Mouse (Mus musculus) A20 (cell line): ENCODE data around the gene Scd3.
"Not testable (repeated sequence)": the region's sequence is repeated elsewhere in the genome, so short reads cannot be mapped to it uniquely, and the experiment has no call there.

Source experiments
- DNase-seq: peaks from one replicate; pipeline ENCODE4 v3.0.0-alpha.2; 2011; ENCODE audit warnings: low read depth, low spot score

Gene Scd3

DNA sequence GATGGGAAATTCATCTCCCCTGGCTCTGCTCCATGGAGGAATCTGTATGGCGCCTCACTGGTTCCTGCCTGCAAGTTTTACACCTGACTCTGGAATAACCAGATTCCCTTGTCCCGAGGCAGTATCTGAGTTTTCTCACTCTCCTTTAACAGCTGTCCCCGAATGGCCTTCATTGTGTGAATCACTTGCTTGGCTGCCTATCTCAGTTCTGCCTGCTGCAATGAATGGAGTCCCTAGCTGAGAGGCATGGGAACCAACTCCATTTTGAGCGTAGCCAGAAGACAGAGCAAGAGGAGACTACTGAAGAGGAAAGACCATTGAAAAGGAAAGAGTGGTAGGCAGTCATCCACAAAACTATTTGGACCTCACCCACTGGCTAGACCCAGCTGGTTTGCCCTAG lies 70.6 kb downstream of the Scd3 start:
- no peak for DNase-seq

DNA sequence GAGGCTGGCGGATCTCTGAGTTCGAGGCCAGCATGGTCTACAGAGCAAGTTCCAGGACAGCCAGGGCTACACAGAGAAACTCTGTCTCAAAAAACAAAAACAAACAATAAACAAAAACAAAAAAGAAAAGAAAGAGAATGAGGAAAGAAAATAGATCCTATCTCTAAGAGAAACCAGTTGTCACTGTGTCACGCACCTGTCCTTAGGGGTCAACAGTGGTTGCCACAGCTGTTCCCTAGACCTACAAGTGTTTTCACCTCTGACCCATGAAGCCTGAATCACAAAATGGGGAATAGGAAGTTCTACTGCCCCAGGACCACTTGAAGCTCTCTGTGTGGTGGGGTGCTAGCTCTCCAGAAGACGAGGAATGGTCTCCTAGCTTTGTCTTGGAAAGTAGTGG lies 71.4 kb downstream of the Scd3 start:
- no peak for DNase-seq

DNA sequence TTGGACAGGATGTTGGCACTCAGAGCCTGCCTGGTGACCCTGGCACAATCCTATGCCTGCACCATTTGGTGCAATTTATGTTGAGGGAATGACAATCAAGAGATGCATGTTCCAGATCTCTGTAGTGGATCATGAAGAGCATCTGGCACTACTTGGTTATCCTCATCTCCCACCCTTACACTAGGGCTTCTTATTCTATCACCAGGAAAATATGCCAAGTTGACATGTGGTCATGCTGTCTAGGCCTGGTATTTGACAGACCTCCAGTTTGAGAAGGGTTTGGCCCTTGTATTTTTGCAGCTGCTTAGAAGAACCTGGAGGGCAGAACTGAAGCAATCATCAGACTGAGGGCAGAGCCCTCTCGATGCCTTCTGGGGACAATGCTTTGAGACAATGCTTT lies 72.3 kb downstream of the Scd3 start:
- no peak for DNase-seq

- no peak for DNase-seq
Measured at GRCm38 (mm10) chr19:44276861-44277260, 73.8 kb downstream of the Scd3 start.

DNA sequence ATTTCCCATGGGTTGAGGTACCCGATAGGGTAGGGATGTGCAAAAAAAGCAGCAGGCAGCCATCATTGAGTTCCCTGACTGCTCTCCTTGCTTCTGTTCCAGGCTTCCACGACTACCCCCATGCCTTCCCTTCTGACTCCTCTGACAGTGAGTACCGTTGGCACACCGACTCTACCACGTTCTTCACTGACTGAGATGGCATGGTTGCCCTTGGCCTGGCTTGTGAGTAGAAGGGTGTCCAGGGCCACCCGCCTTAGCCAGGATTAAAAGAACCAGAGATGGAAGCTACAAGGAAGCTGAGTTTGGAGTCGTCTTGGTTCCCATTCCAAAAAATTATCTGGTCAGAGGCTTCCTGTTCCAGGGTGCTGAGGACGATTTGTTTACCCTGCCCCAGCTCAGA lies 74.9 kb downstream of the Scd3 start:
- DNase-seq: no peak

GRCm38 (mm10) chr19:44280755-44281154 lies 77.7 kb downstream of the Scd3 start:
- no peak for DNase-seq

GRCm38 (mm10) chr19:44281825-44282447 lies 78.9 kb downstream of the Scd3 start:
- DNase-seq: not testable (repeated sequence)

DNA sequence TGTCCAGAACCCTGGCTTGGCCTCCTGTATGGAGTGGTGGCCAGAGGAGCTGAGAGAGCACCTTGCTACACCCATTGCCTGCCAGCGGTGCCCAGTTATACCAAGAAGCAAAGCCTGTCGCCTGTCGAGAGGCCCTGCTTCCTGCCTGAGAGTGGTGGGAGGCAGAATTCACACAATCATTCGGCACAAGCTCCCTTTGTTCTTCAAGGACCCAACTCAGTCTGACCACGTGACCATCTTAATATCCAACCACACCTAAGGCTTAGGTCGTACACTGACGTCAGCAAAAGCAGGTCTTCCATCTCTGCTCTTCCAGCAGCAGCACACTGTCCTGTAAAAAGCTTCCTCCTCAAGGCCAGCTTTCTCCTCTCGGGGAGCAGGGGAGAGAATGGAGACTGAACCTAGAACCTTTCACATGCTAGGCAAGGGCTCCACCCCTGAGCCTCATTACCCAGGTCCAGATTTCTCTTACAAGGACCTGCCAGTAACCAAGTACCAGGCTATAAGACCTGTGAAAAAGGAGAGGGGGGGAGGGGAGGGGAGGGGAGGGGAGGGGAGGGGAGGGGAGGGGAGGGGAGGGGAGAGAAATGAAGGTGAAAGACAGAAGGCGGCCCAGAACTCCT lies 79.6 kb downstream of the Scd3 start:
- peak; percentile 39 for DNase-seq

DNA sequence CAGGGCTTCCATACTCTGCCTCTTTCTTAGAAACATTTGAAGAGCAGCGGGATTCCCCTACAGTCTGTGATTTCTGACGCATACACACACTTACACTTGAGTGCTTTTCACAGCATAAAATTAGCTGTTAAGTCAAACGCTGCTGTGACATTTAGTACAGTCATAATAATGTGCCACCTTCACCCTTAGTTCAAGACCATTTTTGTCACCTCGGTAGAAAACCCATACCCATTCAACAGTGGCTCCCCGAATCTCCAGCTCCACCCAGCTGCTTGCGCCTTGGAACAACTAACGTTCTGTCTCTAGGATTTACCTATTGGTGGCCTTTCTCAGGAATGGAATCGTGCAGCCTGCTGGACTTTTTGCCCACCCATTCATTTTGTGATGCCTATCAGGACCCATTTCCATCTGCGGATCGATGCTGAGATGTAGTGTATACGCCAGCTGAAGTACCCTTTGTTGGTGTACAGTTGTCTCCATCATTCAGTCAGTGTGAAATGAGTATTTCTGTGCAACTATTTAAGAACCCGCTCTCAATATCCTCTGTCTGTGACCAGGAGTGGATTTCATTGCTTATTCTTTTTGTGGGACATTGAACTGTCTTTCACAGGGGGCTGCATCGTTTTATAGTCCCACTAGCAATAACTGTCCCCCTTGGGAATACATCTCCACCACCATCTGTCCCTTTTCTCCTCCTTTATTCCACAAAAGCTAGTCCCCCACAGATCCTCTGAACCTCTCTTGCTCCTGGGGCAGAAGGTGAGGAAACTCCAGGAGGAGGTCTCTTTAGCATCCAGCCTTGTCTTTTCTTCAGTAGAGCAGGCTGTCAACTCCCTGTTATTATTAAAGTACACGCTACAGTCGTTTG lies 80.3 kb downstream of the Scd3 start:
- peak; percentile 68 for DNase-seq

DNA sequence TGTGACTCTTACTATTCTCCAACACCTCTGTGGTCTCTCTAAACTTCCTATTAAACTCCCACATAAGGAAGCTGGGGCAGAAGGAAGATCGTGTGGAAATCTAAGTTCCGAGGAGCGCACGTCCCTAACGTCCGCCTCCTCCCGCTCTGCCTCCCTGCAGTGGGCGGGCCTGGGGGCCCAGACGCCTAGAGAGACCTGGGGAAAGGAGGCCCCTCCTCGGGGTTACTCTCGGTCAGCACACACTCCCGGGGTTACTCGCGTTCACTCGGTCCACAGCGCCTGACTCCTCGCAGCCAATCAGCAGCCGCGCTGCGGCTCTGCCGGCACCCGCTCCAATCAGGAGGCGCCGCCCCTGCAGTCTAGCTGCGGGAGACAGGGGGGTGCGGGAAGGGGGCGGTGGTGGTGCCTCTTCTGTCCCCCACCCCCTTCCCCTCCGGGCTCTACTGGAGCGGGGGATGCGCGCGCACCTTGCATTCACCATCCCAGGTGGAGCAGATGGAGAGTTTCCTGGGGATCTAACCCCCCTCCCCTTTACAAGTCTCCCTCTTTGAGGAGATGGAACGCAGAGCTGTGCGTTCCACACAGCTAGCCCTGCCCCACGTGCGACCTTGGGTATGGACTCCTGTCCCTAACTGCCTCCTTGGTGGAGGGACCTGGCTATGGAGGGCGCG lies 81.1 kb downstream of the Scd3 start:
- DNase-seq: peak; percentile 98

DNA sequence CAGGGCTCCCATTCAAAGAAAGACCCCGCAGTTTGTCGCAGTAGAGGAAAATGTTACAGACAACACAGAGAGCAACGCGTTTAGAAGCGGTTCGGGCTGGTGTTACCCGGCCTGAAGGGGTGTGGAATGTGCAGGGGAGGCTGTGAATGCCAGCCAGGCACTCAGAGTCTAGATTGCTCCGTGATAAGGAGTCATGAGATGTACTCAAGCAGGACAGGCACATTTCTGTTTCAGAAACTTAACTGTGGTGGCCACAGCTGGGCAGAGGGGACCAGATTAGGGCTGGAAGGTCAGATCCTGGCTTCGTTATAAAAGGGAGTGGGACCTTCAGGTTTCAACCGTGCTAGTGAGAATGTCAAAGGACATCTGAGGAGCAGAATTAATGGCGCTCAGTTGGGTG lies 81.7 kb downstream of the Scd3 start:
- no peak for DNase-seq

DNA sequence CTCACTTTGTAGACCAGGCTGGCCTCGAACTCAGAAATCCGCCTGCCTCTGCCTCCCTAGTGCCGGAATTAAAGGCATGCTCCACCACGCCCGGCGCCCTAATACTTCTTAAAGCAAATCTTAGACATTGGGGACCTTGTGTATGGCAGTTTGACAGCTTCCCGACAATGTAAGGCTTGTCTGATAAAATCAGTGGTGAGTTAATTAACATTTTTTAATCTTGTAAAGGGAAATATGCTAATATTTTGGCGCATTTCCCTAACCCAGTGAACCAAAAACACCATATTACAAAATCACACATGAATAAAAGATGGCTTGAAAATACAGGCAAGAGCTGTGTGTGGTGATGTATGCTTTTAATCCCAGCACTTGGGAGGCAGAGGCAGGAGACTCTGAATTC lies 82.5 kb downstream of the Scd3 start:
- DNase-seq: no peak

DNA sequence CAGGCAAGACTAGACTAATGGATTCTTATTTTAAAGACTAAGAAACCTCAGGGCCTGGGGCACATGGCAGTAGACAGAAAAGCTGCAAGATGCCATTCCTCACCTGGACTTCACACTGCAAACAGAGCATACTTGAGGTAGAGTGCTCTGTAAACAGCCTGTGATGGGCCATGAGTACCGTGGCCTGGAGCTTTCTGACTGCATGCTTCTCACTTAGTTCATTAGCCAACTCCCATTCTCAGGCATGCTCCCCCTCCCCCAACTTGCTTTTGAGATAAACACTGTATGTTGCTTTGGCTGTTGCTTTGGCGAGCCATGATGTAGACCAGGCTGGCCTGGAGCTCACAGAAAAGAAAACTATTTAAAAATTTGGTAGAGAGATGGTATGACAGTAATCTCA lies 83.0 kb downstream of the Scd3 start:
- no peak for DNase-seq

DNA sequence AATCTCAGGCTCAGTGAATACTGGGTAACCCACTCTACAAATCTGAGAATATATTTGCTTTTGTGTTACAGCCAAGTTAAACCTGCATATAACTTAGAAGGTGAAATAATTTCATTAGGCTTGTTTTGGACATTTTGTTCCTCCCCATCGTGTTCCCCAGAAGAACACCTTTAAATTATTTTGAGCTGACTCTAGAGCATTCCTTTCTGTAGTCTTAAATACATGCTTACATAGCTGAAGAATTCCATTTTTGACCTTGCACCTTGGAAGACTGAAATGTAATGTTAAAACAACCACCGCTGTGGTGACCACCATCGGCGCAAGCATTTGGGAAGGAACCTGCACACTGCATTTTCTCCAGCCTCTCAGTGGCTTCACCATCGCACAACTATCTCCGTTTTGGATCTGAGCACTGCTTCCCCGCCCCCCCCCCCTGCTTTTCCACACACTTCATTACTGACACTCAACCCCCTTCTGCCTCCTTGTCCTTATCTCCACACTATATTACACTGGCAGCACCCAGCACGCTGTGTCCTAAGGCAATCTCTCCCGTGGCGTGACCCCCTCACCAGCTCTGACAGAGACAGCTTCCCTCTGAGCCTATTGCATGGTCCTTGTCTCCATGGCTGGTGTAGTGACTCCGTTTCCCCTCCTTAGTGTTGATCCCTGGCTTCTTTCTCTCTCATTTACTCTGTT lies 84.5 kb downstream of the Scd3 start:
- DNase-seq: no peak

GRCm38 (mm10) chr19:44292083-44292482 lies 89.0 kb downstream of the Scd3 start:
- DNase-seq: no peak

- DNase-seq: peak; percentile 69
Measured at GRCm38 (mm10) chr19:44292483-44292882, 89.4 kb downstream of the Scd3 start.

- DNase-seq: peak; percentile 76
Measured at GRCm38 (mm10) chr19:44292941-44293768, 90.1 kb downstream of the Scd3 start, which contains the start of gene Scd2. Gene Scd2, plus strand, starts transcription at chr19:44293674.
